Mouse (Mus musculus) forelimb bud, embryonic 11.5 days (tissue): ENCODE results near the gene Cyp2b9.
"Not testable (repeated sequence)": the region's sequence is repeated elsewhere in the genome, so short reads cannot be mapped to it uniquely, and the experiment has no call there.

ENCODE experiments used
- DNase-seq: peaks from one replicate; pipeline ENCODE4 v3.0.0-alpha.2; 2012; ENCODE audit warnings: low read depth, low spot score

The Cyp2b9 gene

GRCm38 (mm10) chr7:26173111-26173510 lies at the start of gene Cyp2b9:
Cyp2b9 (plus strand) TSS chr7:26173411.
- not testable (repeated sequence) for DNase-seq

- DNase-seq: not testable (repeated sequence)
Observed at GRCm38 (mm10) chr7:26139623-26140022, 33.6 kb upstream of the Cyp2b9 start.

GRCm38 (mm10) chr7:26143657-26144056 lies 29.6 kb upstream of the Cyp2b9 start:
- DNase-seq: not testable (repeated sequence)

- DNase-seq: not testable (repeated sequence)
Observed at GRCm38 (mm10) chr7:26168765-26169536, 4.3 kb upstream of the Cyp2b9 start.

- no peak for DNase-seq
Observed at GRCm38 (mm10) chr7:26201083-26201482, 27.9 kb downstream of the Cyp2b9 start.

- not testable (repeated sequence) for DNase-seq
Observed at GRCm38 (mm10) chr7:26260034-26260433, 86.8 kb downstream of the Cyp2b9 start, which contains the start of gene Vmn1r184. Vmn1r184 (plus strand) TSS chr7:26260334.
